Mouse (Mus musculus) CH12.LX (cell line): Measurements from ENCODE around the gene Pum1. TPM values are rescaled to one million over a fixed set of nuclear protein-coding genes. Genes with fewer than 3 reads are reported as not detected.
A peak's percentile ranks its signal among the peaks of the same experiment; 100 is the strongest.

Experiments
- DNase-seq: peaks from one replicate; pipeline ENCODE4 v3.0.0-alpha.2; 2013; ENCODE audit errors: extremely low read depth
- H3K27ac ChIP-seq: 2 replicates; pipeline ENCODE4 v1.5.1; 2012; ENCODE audit warnings: low read depth, mild to moderate bottlenecking, control low read depth, moderate library complexity; ENCODE audit not compliant: insufficient read depth
- H3K27me3 ChIP-seq: replicated peaks from 2 replicates; pipeline ENCODE3; 2012; ENCODE audit warnings: inconsistent platforms
- H3K36me3 ChIP-seq, 2 experiments: replicated peaks in 1 of 2; 2 replicates each; pipeline versions ENCODE3 to v1.6.1; 2012; ENCODE audit warnings: inconsistent platforms in 1 of 2, low read length in 1 of 2, mild to moderate bottlenecking in 1 of 2, mixed read lengths in 1 of 2, moderate library complexity in 1 of 2; ENCODE audit not compliant: control insufficient read depth in 1 of 2, insufficient read depth in 1 of 2
- H3K4me1 ChIP-seq, 2 experiments: 2 replicates each; pipeline ENCODE4 v1.6.1; 2012; ENCODE audit warnings: inconsistent platforms in 1 of 2, moderate library complexity in 1 of 2; ENCODE audit not compliant: insufficient read depth in 2 of 2, control insufficient read depth in 1 of 2
- H3K4me2 ChIP-seq: 2 replicates; pipeline ENCODE4 v1.6.1; 2012; ENCODE audit warnings: low read depth, mild to moderate bottlenecking, control low read depth; ENCODE audit not compliant: poor library complexity, insufficient read depth, severe bottlenecking
- H3K4me3 ChIP-seq, 3 experiments: fragments of 150-350 bp in 1 of 3; sonication (generic) in 1 of 3; replicated peaks in 1 of 3; 2 replicates each; pipeline versions ENCODE3 to v1.5.1; 2011 to 2012; ENCODE audit warnings: low read depth in 2 of 3, low read length in 2 of 3, mild to moderate bottlenecking in 2 of 3, moderate library complexity in 2 of 3, control low read depth in 1 of 3, improper control_type of control experiment in 1 of 3, inconsistent platforms in 1 of 3, mixed read lengths in 1 of 3; ENCODE audit not compliant: poor library complexity in 1 of 3
- H3K79me2 ChIP-seq: replicated peaks from 2 replicates; pipeline ENCODE4 v1.6.1; 2012; ENCODE audit warnings: mild to moderate bottlenecking, moderate library complexity; ENCODE audit not compliant: control insufficient read depth, poor library complexity, insufficient read depth, severe bottlenecking; ENCODE audit errors: extremely low read depth
- H3K9ac ChIP-seq: 2 replicates; pipeline ENCODE4 v1.6.1; 2012; ENCODE audit warnings: low read depth, mild to moderate bottlenecking, control low read depth, moderate library complexity; ENCODE audit not compliant: insufficient read depth
- H3K9me3 ChIP-seq: replicated peaks from 2 replicates; pipeline ENCODE3; 2012; ENCODE audit warnings: low read length, inconsistent platforms, mixed read lengths
- BHLHE40 ChIP-seq: IDR thresholded peaks from 2 replicates; pipeline ENCODE4 v1.6.1; 2011; ENCODE audit warnings: mild to moderate bottlenecking, low read depth, low read length, improper control_type of control experiment
- CHD1 ChIP-seq: IDR thresholded peaks from 2 replicates; pipeline ENCODE4 v1.6.1; 2012; ENCODE audit warnings: low read depth, low read length, improper control_type of control experiment, inconsistent platforms
- CHD2 ChIP-seq: IDR thresholded peaks from 2 replicates; pipeline ENCODE4 v1.6.1; 2011; ENCODE audit warnings: low read length, improper control_type of control experiment
- CTCF ChIP-seq, 2 experiments: IDR thresholded peaks in 1 of 2; conservative IDR thresholded peaks in 1 of 2; 2 replicates each; pipeline ENCODE4 v1.5.1; 2011 to 2012; ENCODE audit warnings: low read depth in 2 of 2, low read length in 2 of 2, improper control_type of control experiment in 1 of 2, inconsistent platforms in 1 of 2, mild to moderate bottlenecking in 1 of 2, moderate library complexity in 1 of 2
- E2F4 ChIP-seq: IDR thresholded peaks from 2 replicates; pipeline ENCODE4 v1.6.1; 2011; ENCODE audit warnings: low read depth, low read length, improper control_type of control experiment; ENCODE audit not compliant: insufficient replicate concordance
- ELF1 ChIP-seq: IDR thresholded peaks from 2 replicates; pipeline ENCODE4 v1.6.1; 2014; ENCODE audit warnings: low read depth, mild to moderate bottlenecking, inconsistent platforms, low read length, improper control_type of control experiment
- EP300 ChIP-seq: IDR thresholded peaks from 2 replicates; pipeline ENCODE4 v1.6.1; 2011; ENCODE audit warnings: low read length, improper control_type of control experiment
- ETS1 ChIP-seq: conservative IDR thresholded peaks from 2 replicates; pipeline ENCODE4 v1.6.1; 2012; ENCODE audit warnings: low read depth, mild to moderate bottlenecking, inconsistent platforms, low read length, improper control_type of control experiment, moderate library complexity
- GABPA ChIP-seq: IDR thresholded peaks from 2 replicates; pipeline ENCODE4 v1.6.1; 2012; ENCODE audit warnings: low read depth, low read length, improper control_type of control experiment, inconsistent platforms; ENCODE audit not compliant: insufficient replicate concordance
- HCFC1 ChIP-seq: IDR thresholded peaks from 2 replicates; pipeline ENCODE4 v1.6.1; 2012; ENCODE audit warnings: low read depth, mild to moderate bottlenecking, inconsistent platforms, low read length, improper control_type of control experiment
- IRF4 ChIP-seq: IDR thresholded peaks from 2 replicates; pipeline ENCODE4 v1.6.1; 2014; ENCODE audit warnings: low read depth, mild to moderate bottlenecking, inconsistent platforms, low read length, improper control_type of control experiment
- JUN ChIP-seq: IDR thresholded peaks from 2 replicates; pipeline ENCODE4 v1.6.1; 2011; ENCODE audit warnings: low read depth, mild to moderate bottlenecking, low read length, improper control_type of control experiment, moderate library complexity; ENCODE audit not compliant: insufficient read depth
- JUND ChIP-seq: conservative IDR thresholded peaks from 2 replicates; pipeline ENCODE4 v1.6.1; 2011; ENCODE audit warnings: low read depth, low read length, improper control_type of control experiment
- KAT2A ChIP-seq: IDR thresholded peaks from 2 replicates; pipeline ENCODE4 v1.6.1; 2012; ENCODE audit warnings: low read length, improper control_type of control experiment, inconsistent platforms; ENCODE audit not compliant: insufficient replicate concordance
- MAFK ChIP-seq: IDR thresholded peaks from 2 replicates; pipeline ENCODE4 v1.6.1; 2011; ENCODE audit warnings: low read length, improper control_type of control experiment; ENCODE audit not compliant: insufficient replicate concordance
- MAX ChIP-seq: IDR thresholded peaks from 2 replicates; pipeline ENCODE4 v1.6.1; 2011; ENCODE audit warnings: low read length, improper control_type of control experiment
- MAZ ChIP-seq: IDR thresholded peaks from 2 replicates; pipeline ENCODE4 v1.6.1; 2012; ENCODE audit warnings: low read depth, mild to moderate bottlenecking, inconsistent platforms, low read length, improper control_type of control experiment, moderate library complexity
- MEF2A ChIP-seq: IDR thresholded peaks from 2 replicates; pipeline ENCODE4 v1.6.1; 2014; ENCODE audit warnings: low read depth, mild to moderate bottlenecking, inconsistent platforms, low read length, improper control_type of control experiment, borderline replicate concordance
- MXI1 ChIP-seq: IDR thresholded peaks from 2 replicates; pipeline ENCODE4 v1.6.1; 2011; ENCODE audit warnings: mild to moderate bottlenecking, low read depth, low read length, improper control_type of control experiment
- MYC ChIP-seq: IDR thresholded peaks from 2 replicates; pipeline ENCODE4 v1.6.1; 2011; ENCODE audit warnings: low read depth, mild to moderate bottlenecking, improper control_type of control experiment, low read length
- NELFE ChIP-seq: IDR thresholded peaks from 2 replicates; pipeline ENCODE4 v1.6.1; 2011; ENCODE audit warnings: low read depth, low read length, improper control_type of control experiment
- NRF1 ChIP-seq: IDR thresholded peaks from 2 replicates; pipeline ENCODE4 v1.6.1; 2014; ENCODE audit warnings: low read depth, mild to moderate bottlenecking, inconsistent platforms, low read length, improper control_type of control experiment, moderate library complexity
- PAX5 ChIP-seq: IDR thresholded peaks from 2 replicates; pipeline ENCODE4 v1.6.1; 2012; ENCODE audit warnings: low read length, inconsistent platforms, mixed read lengths
- POLR2A ChIP-seq: IDR thresholded peaks from 2 replicates; pipeline ENCODE4 v1.6.1; 2011; ENCODE audit warnings: low read depth, mild to moderate bottlenecking, improper control_type of control experiment, low read length
- POLR2AphosphoS2 ChIP-seq: IDR thresholded peaks from 2 replicates; pipeline ENCODE4 v1.6.1; 2011; ENCODE audit warnings: low read depth, low read length, improper control_type of control experiment
- RAD21 ChIP-seq: IDR thresholded peaks from 2 replicates; pipeline ENCODE4 v1.6.1; 2011; ENCODE audit warnings: low read depth, mild to moderate bottlenecking, low read length, improper control_type of control experiment, moderate library complexity
- RCOR1 ChIP-seq: conservative IDR thresholded peaks from 2 replicates; pipeline ENCODE4 v1.6.1; 2012; ENCODE audit warnings: low read depth, mild to moderate bottlenecking, inconsistent platforms, low read length, improper control_type of control experiment
- SIN3A ChIP-seq: IDR thresholded peaks from 2 replicates; pipeline ENCODE4 v1.6.1; 2012; ENCODE audit warnings: low read length, improper control_type of control experiment, inconsistent platforms
- SMC3 ChIP-seq: IDR thresholded peaks from 2 replicates; pipeline ENCODE4 v1.6.1; 2011; ENCODE audit warnings: low read depth, low read length, improper control_type of control experiment
- TBP ChIP-seq: conservative IDR thresholded peaks from 2 replicates; pipeline ENCODE4 v1.6.1; 2011; ENCODE audit warnings: low read depth, low read length, improper control_type of control experiment
- TCF12 ChIP-seq: IDR thresholded peaks from 2 replicates; pipeline ENCODE4 v1.6.1; 2014; ENCODE audit warnings: low read depth, mild to moderate bottlenecking, inconsistent platforms, low read length, improper control_type of control experiment
- UBTF ChIP-seq: IDR thresholded peaks from 2 replicates; pipeline ENCODE4 v1.6.1; 2012; ENCODE audit warnings: low read depth, mild to moderate bottlenecking, inconsistent platforms, low read length, improper control_type of control experiment, moderate library complexity
- USF1 ChIP-seq: IDR thresholded peaks from 2 replicates; pipeline ENCODE4 v1.6.1; 2014; ENCODE audit warnings: low read depth, mild to moderate bottlenecking, inconsistent platforms, low read length, improper control_type of control experiment
- USF2 ChIP-seq: conservative IDR thresholded peaks from 2 replicates; pipeline ENCODE4 v1.6.1; 2011; ENCODE audit warnings: low read depth, low read length, improper control_type of control experiment
- ZC3H11A ChIP-seq: IDR thresholded peaks from 2 replicates; pipeline ENCODE4 v1.6.1; 2012; ENCODE audit warnings: low read depth, mild to moderate bottlenecking, inconsistent platforms, low read length, improper control_type of control experiment
- ZKSCAN1 ChIP-seq: IDR thresholded peaks from 2 replicates; pipeline ENCODE4 v1.6.1; 2012; ENCODE audit warnings: low read depth, inconsistent platforms, low read length, improper control_type of control experiment, borderline replicate concordance
- ZMIZ1 ChIP-seq: IDR thresholded peaks from 2 replicates; pipeline ENCODE4 v1.6.1; 2012; ENCODE audit warnings: low read depth, mild to moderate bottlenecking, inconsistent platforms, low read length, improper control_type of control experiment
- ZNF384 ChIP-seq: IDR thresholded peaks from 2 replicates; pipeline ENCODE4 v1.6.1; 2012; ENCODE audit warnings: low read depth, low read length, improper control_type of control experiment, inconsistent platforms
- dilution Hi-C: fragments of 300-500 bp; cut with MboI; formaldehyde crosslinking; loops from 2 replicates; pipeline ENCODE4 v1.14.3; 2020; ENCODE audit warnings: low sequenced_read_pairs; ENCODE audit not compliant: extremely low pct_unique_long_range_greater_than_20kb, extremely low pct_ligation_motif_present
- in situ Hi-C: fragments of 300-500 bp; cut with MboI; formaldehyde crosslinking; loops from 3 replicates; pipeline ENCODE4 v1.14.3; 2019; ENCODE audit warnings: low sequenced_read_pairs, low pct_ligation_motif_present, low pct_unique_long_range_greater_than_20kb, mixed read lengths
- polyA plus RNA-seq: library from polyadenylated mRNA; unstranded; fragments of >175 nt; gene quantifications from 2 replicates; pipeline ENCODE4 v1.2.1, GENCODE M21; 2012; ENCODE audit warnings: low read depth; ENCODE audit not compliant: insufficient read length
- total RNA-seq, 2 experiments: library from RNA; depleted of rRNA; stranded (reverse); fragments of 300-350 nt in 1 of 2; fragments of >200 nt in 1 of 2; gene quantifications; 2 replicates each; pipeline ENCODE4 v1.2.3; 2012 to 2014

The Pum1 gene
- total RNA-seq (2012; rRNA removed) (35.8 and 38.0 TPM in 2 replicates), total RNA-seq (2014; rRNA removed) (17.1 and 17.3 TPM in 2 replicates), polyA plus RNA-seq (36.1 and 41.0 TPM in 2 replicates)

DNA sequence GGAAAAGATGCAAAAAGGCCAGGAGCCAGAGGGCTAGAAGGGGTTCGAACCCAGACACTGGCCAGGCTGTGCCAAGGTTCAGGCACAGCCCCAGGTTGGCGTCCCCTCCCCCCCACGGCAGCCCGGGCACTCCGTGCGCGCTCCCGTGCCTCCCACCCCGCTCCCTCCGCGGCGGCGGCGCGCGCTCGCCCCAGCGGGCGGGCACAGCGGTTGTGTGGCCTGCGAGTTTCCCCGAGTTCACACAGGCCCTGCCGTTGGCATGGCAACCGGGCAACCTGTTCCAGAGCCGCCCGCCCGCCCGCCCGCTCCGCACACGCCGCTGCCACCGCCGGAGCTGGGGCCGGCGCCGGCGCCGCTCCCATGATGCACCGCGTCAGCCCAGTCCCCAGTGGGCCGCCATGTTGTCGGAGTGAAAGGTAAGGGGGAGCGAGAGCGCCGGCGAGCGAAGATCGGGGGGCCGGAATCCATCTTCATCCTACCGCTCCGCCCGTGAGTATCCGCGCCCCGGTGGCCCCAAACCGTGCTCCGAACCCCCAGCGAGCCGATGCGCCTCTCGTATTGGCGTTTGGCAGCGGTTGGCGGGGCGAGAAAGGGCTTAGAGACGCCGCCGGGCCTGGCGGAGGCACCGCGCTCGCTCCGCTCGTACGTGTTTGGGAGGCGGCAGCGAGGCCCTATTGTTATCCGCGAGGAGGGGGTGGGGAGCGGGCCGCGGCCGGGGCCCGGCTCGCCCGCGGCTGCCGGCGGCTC lies at the start of gene Pum1:
TSS of gene Pum1 (plus strand) at position 343 of the 747 bp plus-strand sequence.
- no peaks in the 10 kb centered on the region for H3K9me3 ChIP-seq
- peak; percentile 96 for DNase-seq
- peaks cover 0 to 22% of the 10 kb centered on the region in 2 experiments; a peak in 2 of 4 replicates for H3K4me1 ChIP-seq
- H3K9ac ChIP-seq: peak within 1 kb of the TSS; percentile 96
- H3K79me2 ChIP-seq: peaks cover 48% of the 10 kb centered on the region
- in situ Hi-C loops (no loop called here), dilution Hi-C loops (no loop called here)
- no peaks in the 10 kb centered on the region for H3K27me3 ChIP-seq
- H3K27ac ChIP-seq: peak within 1 kb of the TSS; percentile 68
- H3K36me3 ChIP-seq: peaks cover 0 to 6% of the 10 kb centered on the region in 2 experiments
- H3K4me2 ChIP-seq: peak within 1 kb of the TSS; percentile 69
- H3K4me3 ChIP-seq: peak within 1 kb of the TSS; percentile 75 to 98 (median 96)
- TF ChIP-seq JUND (no peak), CHD2 (peak; percentile 63), KAT2A (peak; percentile 57; the same call in 1 of the 2 replicates), ZMIZ1 (peak; percentile 91; the same call in 1 of the 2 replicates), PAX5 (no peak), MEF2A (no peak), SIN3A (no peak; the same call in 1 of the 2 replicates), MAX (0 out of 2 replicates have a peak, but pooled peaks have one; percentile 3), POLR2AphosphoS2 (no peak), TCF12 (peak; percentile 71), UBTF (peak; percentile 48; the same call in 1 of the 2 replicates), SMC3 (no peak), HCFC1 (peak; percentile 71), NRF1 (peak; percentile 63), TBP (no peak), RAD21 (no peak), EP300 (0 out of 2 replicates have a peak, but pooled peaks have one; percentile 15), ZNF384 (no peak), IRF4 (no peak), ZKSCAN1 (no peak), RCOR1 (0 out of 2 replicates have a peak, but pooled peaks have one; percentile 24), MAZ (peak; percentile 60; the same call in 1 of the 2 replicates), GABPA (no peak), ETS1 (no peak), USF1 (no peak), ZC3H11A (no peak), USF2 (no peak), POLR2A (peak; percentile 91), MXI1 (no peak), CHD1 (no peak), MYC (peak; percentile 43; the same call in 1 of the 2 replicates), JUN (no peak), ELF1 (no peak; the same call in 1 of the 2 replicates), MAFK (no peak), E2F4 (no peak), CTCF (conservative IDR thresholded peaks at IDR 0.05 in 1 of 2, IDR thresholded peaks at IDR 0.05 in 1 of 2; ENCODE audit: low read depth in 2 of 2, low read length in 2 of 2) (no peak), NELFE (peak; percentile 86), BHLHE40 (peak; percentile 25; the same call in 1 of the 2 replicates)
